Mouse (Mus musculus) neural tube, embryonic 15.5 days (tissue): ENCODE measurements around the gene Fundc1. TPM values are rescaled to one million over a fixed set of nuclear protein-coding genes. Genes with fewer than 3 reads are reported as not detected.
"Not testable (repeated sequence)": the region's sequence is repeated elsewhere in the genome, so short reads cannot be mapped to it uniquely, and the experiment has no call there.

Experiments
- ATAC-seq: fragments of 200-750 bp; cut with Nextera tagmentation; 2 replicates; pipeline ENCODE4 v1.8.0; 2017; ENCODE audit warnings: mild to moderate bottlenecking, moderate TSS enrichment, moderate library complexity; ENCODE audit not compliant: low FRiP score
- H3K27ac ChIP-seq: fragments of 300-500 bp; sonication (generic); replicated peaks from 2 replicates; pipeline ENCODE4 v1.5.1; 2015; ENCODE audit warnings: mild to moderate bottlenecking, inconsistent platforms
- H3K27me3 ChIP-seq: fragments of 300-500 bp; sonication (generic); replicated peaks from 2 replicates; pipeline ENCODE4 v1.6.1; 2015; ENCODE audit warnings: inconsistent platforms
- H3K36me3 ChIP-seq: fragments of 300-500 bp; sonication (generic); 2 replicates; pipeline ENCODE4 v1.6.1; 2015; ENCODE audit warnings: inconsistent platforms
- H3K4me1 ChIP-seq: fragments of 300-500 bp; sonication (generic); 2 replicates; pipeline ENCODE4 v1.6.1; 2015; ENCODE audit warnings: inconsistent platforms
- H3K4me2 ChIP-seq: fragments of 300-500 bp; sonication (generic); 2 replicates; pipeline ENCODE4 v1.6.1; 2015; ENCODE audit warnings: inconsistent platforms, mild to moderate bottlenecking, moderate library complexity
- H3K4me3 ChIP-seq: fragments of 300-500 bp; sonication (generic); replicated peaks from 2 replicates; pipeline ENCODE4 v1.5.1; 2015; ENCODE audit warnings: mild to moderate bottlenecking, inconsistent platforms
- H3K9ac ChIP-seq: fragments of 300-500 bp; sonication (generic); replicated peaks from 2 replicates; pipeline ENCODE4 v1.6.1; 2015; ENCODE audit warnings: mild to moderate bottlenecking, inconsistent platforms
- H3K9me3 ChIP-seq: fragments of 300-500 bp; sonication (generic); replicated peaks from 2 replicates; pipeline ENCODE4 v1.6.1; 2016; ENCODE audit warnings: inconsistent platforms
- WGBS: fragments of 180-500 bp; shearing (Covaris S2); methylation state at CpG from one replicate; pipeline ENCODE4 v1.1.7; 2015; ENCODE audit warnings: mixed read lengths; 5-methylcytosine and 5-hydroxymethylcytosine counted together
- polyA plus RNA-seq: library from polyadenylated mRNA; unstranded; fragments of >200 nt; fragmentation: Nextera tagmentation; extraction: Ambion mirVana; gene quantifications from 2 replicates; pipeline ENCODE4 v1.2.1, GENCODE M21; 2015

Gene Fundc1
- polyA plus RNA-seq, 1 experiment from 2014 or later, result 57.2 TPM

DNA sequence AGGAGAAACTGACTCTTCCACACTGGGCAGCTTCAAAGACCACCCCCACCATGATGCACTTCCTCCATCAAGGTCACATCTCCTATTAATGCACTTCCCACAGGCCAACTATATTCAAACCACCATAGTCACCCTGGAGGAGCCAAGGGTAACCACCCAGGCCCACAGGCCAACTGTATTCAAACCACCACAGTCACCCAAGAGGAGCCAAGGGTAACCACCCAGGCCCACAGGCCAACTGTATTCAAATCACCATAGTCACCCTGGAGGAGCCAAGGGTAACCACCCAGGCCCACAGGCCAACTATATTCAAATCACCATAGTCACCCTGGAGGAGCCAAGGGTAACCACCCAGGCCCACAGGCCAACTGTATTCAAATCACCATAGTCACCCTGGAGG lies 20.5 kb downstream of the Fundc1 start:
- H3K9ac ChIP-seq, H3K27ac ChIP-seq, H3K36me3 ChIP-seq, H3K4me3 ChIP-seq, H3K4me2 ChIP-seq, H3K27me3 ChIP-seq, H3K4me1 ChIP-seq, H3K9me3 ChIP-seq, ATAC-seq: not testable (repeated sequence)

DNA sequence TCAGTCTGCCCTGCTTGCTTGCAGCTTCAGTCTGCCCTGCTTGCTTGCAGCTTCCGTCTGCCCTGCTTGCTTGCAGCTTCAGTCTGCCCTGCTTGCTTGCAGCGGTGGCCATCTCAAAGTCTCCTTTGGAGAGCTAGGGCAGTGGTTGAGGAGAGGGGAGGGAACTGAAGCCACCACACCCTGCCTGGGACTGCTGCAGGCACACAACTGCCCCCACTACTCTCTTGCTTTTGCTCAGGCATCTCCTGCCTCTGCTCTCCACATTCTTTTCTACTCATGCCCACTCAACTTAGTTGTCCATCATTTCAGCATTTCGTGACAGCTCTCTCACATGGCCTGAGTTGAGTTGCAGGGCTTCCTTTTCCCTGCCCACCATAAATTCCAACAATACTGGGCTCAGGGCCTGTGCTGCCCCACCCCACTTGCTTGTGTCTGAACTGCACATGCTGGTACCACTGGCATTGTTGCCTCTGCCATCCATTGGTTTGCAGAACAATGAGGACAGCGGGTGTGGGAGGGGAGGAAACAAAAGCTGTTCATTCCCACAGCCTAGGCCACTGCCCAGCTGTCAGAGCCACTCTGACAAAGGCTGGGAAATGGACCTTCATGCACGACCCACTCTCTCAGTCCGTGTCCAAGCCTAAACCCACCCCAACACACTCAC lies 24.9 kb downstream of the Fundc1 start:
- peak; percentile 61 for ATAC-seq
- no peaks in the 10 kb centered on the region for H3K9me3 ChIP-seq
- no peaks in the 10 kb centered on the region for H3K27me3 ChIP-seq
- H3K27ac ChIP-seq, result peak overlapping the region; percentile 41; the same call in 1 of the 2 replicates
- no peak overlapping the region for H3K9ac ChIP-seq
- H3K36me3 ChIP-seq, result no peaks in the 10 kb centered on the region
- H3K4me2 ChIP-seq, result no peak overlapping the region
- H3K4me1 ChIP-seq, result 0 out of 2 replicates have a peak, but pooled peaks cover 6% of the 10 kb centered on the region
- WGBS, result 19% methylated on average over 6 of the region's 6 CpGs
- no peak overlapping the region for H3K4me3 ChIP-seq

DNA sequence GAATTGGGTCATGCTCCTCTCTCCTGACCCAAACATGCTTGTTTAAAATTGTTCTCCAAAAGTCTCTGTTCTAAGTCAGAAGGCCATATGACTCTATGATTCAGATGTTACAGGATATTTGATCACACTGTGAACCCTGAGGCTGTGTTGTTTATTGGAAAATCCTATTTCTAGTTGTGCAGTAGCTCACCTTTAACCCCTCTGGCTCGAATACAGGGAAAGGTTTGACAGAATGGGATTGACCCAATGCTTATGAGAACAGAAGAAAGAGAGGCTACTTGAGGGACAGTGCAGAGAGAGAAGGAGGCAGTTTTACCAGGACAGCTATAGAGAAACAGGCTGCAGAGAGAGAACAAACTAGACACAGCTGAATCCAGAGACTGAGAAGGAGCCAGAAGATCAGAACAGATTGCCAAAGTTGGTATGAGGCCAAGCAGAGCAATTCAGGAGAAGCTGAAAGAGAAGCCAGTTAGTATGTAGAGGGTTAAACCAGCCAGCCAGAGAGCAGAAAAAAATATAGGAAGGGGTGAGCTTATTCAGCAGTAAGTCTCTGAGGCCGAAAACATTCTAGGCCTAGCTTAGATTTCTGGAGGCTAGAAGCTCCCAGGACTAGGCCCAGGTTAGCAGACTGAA lies 27.1 kb downstream of the Fundc1 start:
- H3K4me2 ChIP-seq, result no peak overlapping the region
- WGBS, result 42% methylated on average over 2 of the region's 2 CpGs
- H3K9ac ChIP-seq, result no peak overlapping the region
- H3K27me3 ChIP-seq, result no peaks in the 10 kb centered on the region
- no peaks in the 10 kb centered on the region for H3K36me3 ChIP-seq
- H3K4me1 ChIP-seq, result 0 out of 2 replicates have a peak, but pooled peaks cover 6% of the 10 kb centered on the region
- no peaks in the 10 kb centered on the region for H3K9me3 ChIP-seq
- H3K4me3 ChIP-seq, result no peak overlapping the region
- no peak for ATAC-seq
- no peak overlapping the region for H3K27ac ChIP-seq

DNA sequence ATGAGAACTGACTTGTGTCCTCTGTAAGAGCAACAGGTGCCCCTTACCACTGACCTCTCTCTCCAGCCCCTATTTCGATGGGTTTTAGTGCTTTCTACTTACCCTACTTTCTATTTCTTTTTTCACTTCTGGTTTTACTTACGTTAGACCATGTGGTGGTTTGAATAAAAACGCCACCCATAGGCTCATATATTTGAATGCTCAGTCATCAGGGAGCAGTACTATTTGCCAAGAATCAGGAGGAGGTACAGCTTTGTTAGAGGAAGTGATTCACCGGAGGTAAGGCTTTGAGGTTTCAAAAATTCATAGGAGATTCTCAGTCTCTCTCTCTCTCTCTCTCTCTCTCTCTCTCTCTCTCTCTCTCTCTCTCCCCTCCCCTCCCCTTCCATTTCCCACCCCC lies 34.4 kb downstream of the Fundc1 start:
- H3K36me3 ChIP-seq, result no peaks in the 10 kb centered on the region
- no peak overlapping the region for H3K4me3 ChIP-seq
- no peaks in the 10 kb centered on the region for H3K27me3 ChIP-seq
- no peak overlapping the region for H3K4me2 ChIP-seq
- WGBS, result 85% methylated on average over 4 of the region's 4 CpGs
- no peaks in the 10 kb centered on the region for H3K4me1 ChIP-seq
- ATAC-seq, result no peak
- no peak overlapping the region for H3K27ac ChIP-seq
- no peaks in the 10 kb centered on the region for H3K9me3 ChIP-seq
- H3K9ac ChIP-seq, result no peak overlapping the region

DNA sequence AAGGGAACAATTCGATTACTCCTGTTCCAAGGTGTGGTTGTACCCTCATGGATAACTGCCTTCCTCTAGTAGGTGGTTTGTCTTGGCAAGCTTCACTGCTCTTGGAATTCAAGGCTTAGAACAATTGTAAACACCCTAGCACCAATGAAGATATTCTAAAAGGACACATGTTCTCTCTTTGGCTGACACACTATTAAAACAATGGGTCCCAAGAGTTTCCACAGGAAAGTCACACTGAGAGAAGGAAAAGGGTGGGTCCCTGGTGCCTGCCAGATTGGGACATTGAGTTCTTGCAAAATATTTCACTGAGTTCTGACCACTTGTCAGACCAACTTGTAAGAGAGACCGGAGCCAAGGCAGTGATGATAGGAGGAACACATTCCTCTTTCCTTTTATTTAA lies 45.1 kb downstream of the Fundc1 start:
- H3K4me1 ChIP-seq, result no peaks in the 10 kb centered on the region
- no peak for ATAC-seq
- H3K9me3 ChIP-seq, result no peaks in the 10 kb centered on the region
- H3K4me3 ChIP-seq, result no peak overlapping the region
- no peaks in the 10 kb centered on the region for H3K27me3 ChIP-seq
- no peak overlapping the region for H3K27ac ChIP-seq
- H3K36me3 ChIP-seq, result no peaks in the 10 kb centered on the region
- no peak overlapping the region for H3K9ac ChIP-seq
- 78% methylated on average over 2 of the region's 2 CpGs for WGBS
- no peak overlapping the region for H3K4me2 ChIP-seq

DNA sequence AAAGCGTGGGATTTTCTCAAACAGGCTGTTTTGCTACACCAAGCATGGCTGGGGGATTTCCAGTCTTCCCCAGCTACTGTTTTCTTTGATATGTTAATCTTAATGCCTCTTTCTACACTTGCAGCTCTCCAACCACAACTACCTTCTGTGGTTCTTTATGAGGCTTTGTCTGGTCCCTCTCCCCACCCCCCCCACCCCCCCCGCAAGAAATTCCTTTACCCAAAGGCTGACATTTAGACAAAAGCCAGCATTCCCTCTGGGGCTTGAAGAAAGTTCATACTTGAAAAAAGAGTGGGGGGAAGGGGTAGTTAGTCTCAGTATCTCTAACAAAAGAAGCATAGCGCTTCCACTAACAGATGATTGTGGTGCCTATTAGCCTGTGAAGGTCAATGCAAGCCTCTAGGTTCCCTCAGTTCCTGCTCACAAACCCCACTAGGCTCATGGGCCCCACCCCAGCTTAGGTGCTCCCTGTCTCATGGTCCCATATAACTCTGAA lies 50.9 kb downstream of the Fundc1 start:
- H3K4me1 ChIP-seq, result no peaks in the 10 kb centered on the region
- no peaks in the 10 kb centered on the region for H3K36me3 ChIP-seq
- 22% methylated on average over 3 of the region's 3 CpGs for WGBS
- H3K27ac ChIP-seq, result no peak overlapping the region
- ATAC-seq, result no peak
- H3K9me3 ChIP-seq, result no peaks in the 10 kb centered on the region
- H3K9ac ChIP-seq, result no peak overlapping the region
- H3K4me3 ChIP-seq, result no peak overlapping the region
- H3K4me2 ChIP-seq, result no peak overlapping the region
- H3K27me3 ChIP-seq, result no peaks in the 10 kb centered on the region

DNA sequence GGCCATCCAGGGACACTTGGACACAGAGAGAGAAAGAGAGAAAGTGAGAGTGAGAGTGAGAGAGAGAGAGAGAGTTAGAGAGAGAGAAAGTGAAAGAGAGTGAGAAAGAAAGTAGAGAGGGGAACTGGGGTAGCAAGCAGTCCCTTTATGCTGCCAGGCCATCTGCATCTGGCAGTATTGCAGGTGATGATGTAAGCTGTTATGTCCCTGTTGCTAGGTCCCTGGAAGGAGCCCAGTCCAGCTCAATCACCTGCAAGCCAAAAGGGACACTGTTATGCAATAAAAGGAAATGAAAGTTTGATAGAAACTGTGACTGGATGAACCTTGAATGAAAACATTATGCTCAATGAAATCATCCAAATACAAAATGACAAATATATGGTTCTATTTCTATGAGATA lies 52.0 kb downstream of the Fundc1 start:
- Histone ChIP-seq H3K4me3 (no peak overlapping the region), H3K36me3 (no peaks in the 10 kb centered on the region), H3K27me3 (no peaks in the 10 kb centered on the region), H3K9ac (no peak overlapping the region), H3K9me3 (no peaks in the 10 kb centered on the region), H3K27ac (no peak overlapping the region), H3K4me2 (no peak overlapping the region), H3K4me1 (no peaks in the 10 kb centered on the region)
- no peak for ATAC-seq

DNA sequence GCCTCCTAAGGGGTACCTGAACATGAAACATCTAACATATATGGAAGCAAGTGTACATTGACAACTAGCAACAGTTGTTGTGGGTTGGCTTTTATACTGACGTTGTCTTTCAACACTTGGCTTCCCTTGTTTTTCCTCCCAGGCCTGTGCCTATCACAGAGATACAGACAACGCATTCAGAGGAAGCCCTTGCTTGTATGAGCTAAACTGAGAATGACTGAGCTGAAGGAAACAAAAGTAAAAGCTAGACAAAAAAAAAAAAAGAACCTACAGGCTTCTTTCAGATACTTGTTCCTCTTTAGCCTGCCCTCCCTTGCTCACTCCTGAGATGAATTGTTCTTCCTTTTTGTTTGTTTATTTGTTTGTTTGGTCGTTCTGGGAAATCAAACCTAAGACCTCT lies 58.1 kb downstream of the Fundc1 start:
- Histone ChIP-seq H3K4me2 (no peak overlapping the region), H3K36me3 (no peaks in the 10 kb centered on the region), H3K27me3 (no peaks in the 10 kb centered on the region), H3K4me3 (no peak overlapping the region), H3K4me1 (no peaks in the 10 kb centered on the region), H3K27ac (no peak overlapping the region), H3K9ac (no peak overlapping the region), H3K9me3 (no peaks in the 10 kb centered on the region)
- ATAC-seq, result no peak
- 71% methylated on average over 3 of the region's 3 CpGs for WGBS

DNA sequence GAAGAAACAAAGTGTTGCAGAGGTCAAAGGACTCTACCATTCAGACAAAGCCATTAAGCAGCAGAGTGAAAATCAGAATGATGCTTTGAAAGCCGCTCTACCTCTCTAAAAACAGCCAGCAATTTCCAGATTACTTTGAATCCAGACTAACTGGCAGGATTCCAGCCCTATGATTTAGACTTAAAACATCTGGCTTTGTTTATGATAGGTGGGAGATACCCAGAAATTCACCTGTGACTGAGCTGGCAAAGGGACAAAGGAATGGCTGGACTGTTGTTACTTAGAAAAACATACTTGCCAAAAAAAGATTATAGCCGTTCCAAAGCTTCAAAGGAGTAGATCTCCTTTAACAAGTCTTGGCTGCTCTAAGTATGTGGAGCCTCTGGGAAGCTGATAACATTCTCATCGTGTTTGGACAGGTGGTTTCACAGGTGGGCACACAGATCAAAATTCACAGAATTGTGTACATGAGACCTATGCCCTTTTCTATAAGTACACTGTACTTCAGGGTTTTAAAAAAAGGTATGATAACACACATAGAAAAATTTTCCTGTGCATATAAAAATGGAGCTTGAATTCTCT lies 60.0 kb downstream of the Fundc1 start:
- Histone ChIP-seq H3K27me3 (no peaks in the 10 kb centered on the region), H3K4me1 (no peaks in the 10 kb centered on the region), H3K4me2 (no peak overlapping the region), H3K9me3 (no peaks in the 10 kb centered on the region), H3K36me3 (no peaks in the 10 kb centered on the region), H3K4me3 (no peak overlapping the region), H3K27ac (no peak overlapping the region), H3K9ac (no peak overlapping the region)
- no peak for ATAC-seq
- 75% methylated on average over 3 of the region's 3 CpGs for WGBS
